ENCODE assay signal across 27 mouse cellular contexts in the genomic region with DNA sequence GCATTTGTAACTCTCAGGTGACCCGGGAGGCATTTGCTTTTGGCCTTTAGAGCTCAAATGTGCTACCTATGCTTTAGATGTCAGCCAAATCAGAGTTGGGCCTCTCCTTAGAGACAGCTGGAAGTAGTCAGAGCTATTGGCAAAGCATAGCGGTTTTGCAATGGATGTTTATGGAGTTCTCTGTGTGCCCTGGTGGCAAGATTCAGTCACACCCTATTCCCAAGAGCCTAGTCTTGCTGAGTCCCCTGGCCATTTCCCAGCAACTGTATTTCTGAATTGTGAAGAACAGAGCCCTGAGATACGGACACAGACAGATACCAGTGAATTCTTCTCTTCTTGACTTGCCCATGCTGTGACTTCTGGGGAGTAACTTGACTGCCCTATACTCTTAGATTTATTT. TPM values are rescaled to one million over a fixed set of nuclear protein-coding genes. Genes with fewer than 3 reads are reported as not detected.
DNase-seq lines count a peak whose midpoint lies in the region; ATAC-seq and TF ChIP-seq lines count a peak whose summit lies in the region.
"Had no signal": no experiment of that assay in that cellular context is flagged by ENCODE, and none has a peak within 500 bp of the region (broad histone marks: within the 10 kb centered on the region; RNA-seq: fewer than 3 reads in every experiment).

No protein-coding gene starts in this region.

- no peaks in the 10 kb centered on the region for H3K27me3 ChIP-seq in lung, postnatal 0 days (replicated peaks; ENCODE audit: insufficient read depth, low read length)
- H3K27me3 ChIP-seq: embryonic facial prominence, embryonic 13.5 days; heart, embryonic 15.5 days; hindbrain, embryonic 15.5 days; intestine, embryonic 15.5 days; kidney, embryonic 15.5 days; limb, embryonic 13.5 days; liver, embryonic 13.5 days; midbrain, embryonic 13.5 days; stomach, embryonic 15.5 days had no signal

- peak; percentile 91 for TF ChIP-seq EP300 in lung, postnatal 0 days (IDR thresholded peaks at IDR 0.05)

- peak; percentile 77 for ATAC-seq in lung, postnatal 0 days
- no peak for ATAC-seq in cerebellum, adult (ENCODE audit: insufficient number of reproducible peaks, low FRiP score, low TSS enrichment)
- ATAC-seq in monocyte, adult 5-6 weeks (replicated peaks; ENCODE audit: insufficient number of reproducible peaks, low FRiP score, low TSS enrichment, poor library complexity, severe bottlenecking), result no peak
- ATAC-seq: forebrain, embryonic 16.5 days; intestine, embryonic 15.5 days; midbrain, embryonic 13.5 days had no signal

- no peaks in the 10 kb centered on the region for H3K9me3 ChIP-seq in lung, postnatal 0 days (ENCODE audit: low read length)
- H3K9me3 ChIP-seq: embryonic facial prominence, embryonic 13.5 days; heart, embryonic 15.5 days; hindbrain, embryonic 15.5 days; intestine, embryonic 15.5 days; kidney, embryonic 15.5 days; limb, embryonic 13.5 days; liver, embryonic 13.5 days; midbrain, embryonic 13.5 days; stomach, embryonic 15.5 days had no signal

- DNase-seq in adrenal gland, postnatal 14 days, result peak; percentile 52
- no peak for DNase-seq in adrenal gland, postnatal 4 days (ENCODE audit: low spot score in 2 of 2)
- peak; percentile 46 to 62 for DNase-seq in lung, adult 18-20 months
- DNase-seq in lung, adult 2 months, result no peak
- peak; percentile 92 for DNase-seq in lung, postnatal 0 days (ENCODE audit: low spot score)
- peak; percentile 86 for DNase-seq in skeletal muscle tissue, adult 2 months (ENCODE audit: low read depth, low spot score)
- DNase-seq: cerebellum, adult 9-11 months; heart, postnatal 4 days; kidney, postnatal 4 days; layer of hippocampus, adult 9-11 months; liver, embryonic 13.5 days; right cerebral cortex, postnatal 14 days; thymus, adult 18-20 months; thymus, postnatal 4 days had no signal

- H3K4me3 ChIP-seq in lung, adult 2 months (replicated peaks; ENCODE audit: extremely low read depth, low read depth, low read length), result no peak overlapping the region
- H3K4me3 ChIP-seq in lung, postnatal 0 days (ENCODE audit: low read depth, low read length), result no peak overlapping the region
- H3K4me3 ChIP-seq: embryonic facial prominence, embryonic 13.5 days; heart, embryonic 15.5 days; hindbrain, embryonic 15.5 days; intestine, embryonic 15.5 days; kidney, embryonic 15.5 days; limb, embryonic 13.5 days; liver, embryonic 13.5 days; midbrain, embryonic 13.5 days; stomach, embryonic 15.5 days had no signal

- no peak for TF ChIP-seq CTCF in lung, adult 2 months (IDR thresholded peaks at IDR 0.05; ENCODE audit: insufficient read depth, low read length)
- peak; percentile 39 for TF ChIP-seq CTCF in lung, postnatal 0 days (IDR thresholded peaks at IDR 0.05)

- peak overlapping the region; percentile 54; the same call in 1 of the 2 replicates for H3K27ac ChIP-seq in lung, postnatal 0 days (ENCODE audit: low read length)
- H3K27ac ChIP-seq: embryonic facial prominence, embryonic 13.5 days; heart, embryonic 15.5 days; hindbrain, embryonic 15.5 days; intestine, embryonic 15.5 days; kidney, embryonic 15.5 days; limb, embryonic 13.5 days; liver, embryonic 13.5 days; midbrain, embryonic 13.5 days; stomach, embryonic 15.5 days had no signal

- H3K9ac ChIP-seq in lung, postnatal 0 days (replicated peaks; ENCODE audit: low read depth), result no peak overlapping the region
- H3K9ac ChIP-seq: embryonic facial prominence, embryonic 13.5 days; heart, embryonic 15.5 days; hindbrain, embryonic 15.5 days; intestine, embryonic 15.5 days; kidney, embryonic 15.5 days; limb, embryonic 13.5 days; liver, embryonic 13.5 days; midbrain, embryonic 13.5 days; stomach, embryonic 15.5 days had no signal

- H3K4me2 ChIP-seq in lung, postnatal 0 days (replicated peaks; ENCODE audit: low read depth, low read length), result no peak overlapping the region
- H3K4me2 ChIP-seq: embryonic facial prominence, embryonic 13.5 days; heart, embryonic 15.5 days; hindbrain, embryonic 15.5 days; intestine, embryonic 15.5 days; kidney, embryonic 15.5 days; limb, embryonic 13.5 days; liver, embryonic 13.5 days; midbrain, embryonic 13.5 days; stomach, embryonic 15.5 days had no signal

- 66% methylated on average over 3 of the region's 3 CpGs for WGBS in lung, adult 2 months
- WGBS in lung, postnatal 0 days, result 58% methylated on average over 3 of the region's 3 CpGs

- peaks cover 13% of the 10 kb centered on the region for H3K4me1 ChIP-seq in lung, adult 2 months (ENCODE audit: control insufficient read depth, insufficient read depth, low read length)
- no peaks in the 10 kb centered on the region; the same call in 1 of the 2 replicates for H3K4me1 ChIP-seq in lung, postnatal 0 days (ENCODE audit: insufficient read depth, low read depth, low read length)
- H3K4me1 ChIP-seq: embryonic facial prominence, embryonic 13.5 days; heart, embryonic 15.5 days; hindbrain, embryonic 15.5 days; intestine, embryonic 15.5 days; kidney, embryonic 15.5 days; limb, embryonic 13.5 days; liver, embryonic 13.5 days; midbrain, embryonic 13.5 days; stomach, embryonic 15.5 days had no signal

- no peak for TF ChIP-seq POLR2A in lung, adult 2 months (IDR thresholded peaks at IDR 0.05; ENCODE audit: borderline replicate concordance, extremely low read depth, low read depth, low read length)

- no peaks in the 10 kb centered on the region for H3K36me3 ChIP-seq in lung, postnatal 0 days (ENCODE audit: insufficient read depth, low read length)
- H3K36me3 ChIP-seq: embryonic facial prominence, embryonic 13.5 days; G1E; heart, embryonic 15.5 days; hindbrain, embryonic 15.5 days; intestine, embryonic 15.5 days; kidney, embryonic 15.5 days; limb, embryonic 13.5 days; liver, embryonic 13.5 days; midbrain, embryonic 13.5 days; stomach, embryonic 15.5 days had no signal

RNA-seq across cellular contexts. Expression of gene Cd93, which starts 9.7 kb away (rescaled TPM):
- total RNA-seq in adrenal gland, postnatal 14 days (2021), result 65.8 and 65.9 TPM in 2 replicates
- total RNA-seq in adrenal gland, postnatal 4 days (2021), result 10 to 100 TPM; 65.8 to 67.5 TPM
- 81.8 and 82.1 TPM in 2 replicates for polyA plus RNA-seq in lung, adult 2 months (2012; rRNA removed)
- 55.9 and 59.7 TPM in 2 replicates for polyA plus RNA-seq in lung, postnatal 0 days (2015; fragmentation: Nextera tagmentation; extraction: Ambion mirVana)
- 4.8 to 5.9 TPM (median 4.9 TPM) in 3 replicates for total RNA-seq in monocyte, adult 5-6 weeks (2017)

RNA-seq across cellular contexts. Expression of gene Thbd, which starts 45.1 kb away (rescaled TPM):
- total RNA-seq in adrenal gland, postnatal 14 days (2021), result 29.0 and 32.6 TPM in 2 replicates
- 10 to 100 TPM; 22.9 to 25.2 TPM for total RNA-seq in adrenal gland, postnatal 4 days (2021)
- 550 and 598 TPM in 2 replicates for polyA plus RNA-seq in lung, adult 2 months (2012; rRNA removed)
- polyA plus RNA-seq in lung, postnatal 0 days (2015; fragmentation: Nextera tagmentation; extraction: Ambion mirVana), result 227 and 232 TPM in 2 replicates
- total RNA-seq in monocyte, adult 5-6 weeks (2017), result 64.1 to 101 TPM (median 81.2 TPM) in 3 replicates
- total RNA-seq: G1E had no signal
- polyA plus RNA-seq: G1E had no signal

RNA-seq across cellular contexts. Expression of gene Sstr4, which starts 57.9 kb away (rescaled TPM):
- total RNA-seq in adrenal gland, postnatal 14 days (2021), result 0.68 and 0.70 TPM in 2 replicates
- under 1 TPM; 0.62 to 0.71 TPM for total RNA-seq in adrenal gland, postnatal 4 days (2021)
- polyA plus RNA-seq in lung, adult 2 months (2012; rRNA removed), result 8.3 and 10.8 TPM in 2 replicates
- 0.56 and 0.77 TPM in 2 replicates for polyA plus RNA-seq in lung, postnatal 0 days (2015; fragmentation: Nextera tagmentation; extraction: Ambion mirVana)
- 5.5 to 10.3 TPM (median 8.7 TPM) in 3 replicates for total RNA-seq in monocyte, adult 5-6 weeks (2017)
- total RNA-seq: G1E; granulocyte monocyte progenitor cell, adult 5-6 weeks had no signal
- polyA plus RNA-seq: G1E; liver, embryonic 13.5 days had no signal

Comparison
In these comparisons a context has a peak if more than half of its experiments do, and no peak if none do; other contexts are left out.
1. DNase-seq: peak in adrenal gland, postnatal 14 days (single experiment), lung, adult 18-20 months (2 of 2), lung, postnatal 0 days (single experiment) and skeletal muscle tissue, adult 2 months (single experiment); none in adrenal gland, postnatal 4 days (0 of 2) and lung, adult 2 months (single experiment).